Mouse (Mus musculus) intestine, postnatal 0 days (tissue): Measurements from ENCODE around the gene Nt5c. TPM values are rescaled to one million over a fixed set of nuclear protein-coding genes. Genes with fewer than 3 reads are reported as not detected.

Source experiments
- ATAC-seq: fragments of 200-750 bp; cut with Nextera tagmentation; 2 replicates; pipeline ENCODE4 v1.8.0; 2017; ENCODE audit warnings: mild to moderate bottlenecking, moderate TSS enrichment, moderate library complexity
- H3K27ac ChIP-seq: fragments of 300-500 bp; sonication (generic); 2 replicates; pipeline ENCODE4 v1.5.1; 2014; ENCODE audit warnings: mild to moderate bottlenecking, low read depth, low read length, moderate library complexity
- H3K27me3 ChIP-seq: fragments of 300-500 bp; sonication (generic); replicated peaks from 2 replicates; pipeline ENCODE4 v1.6.1; 2014; ENCODE audit warnings: low read length, mixed read lengths; ENCODE audit not compliant: control insufficient read depth, insufficient read depth
- H3K36me3 ChIP-seq: fragments of 300-500 bp; sonication (generic); 2 replicates; pipeline ENCODE4 v1.6.1; 2014; ENCODE audit warnings: mild to moderate bottlenecking, moderate library complexity; ENCODE audit not compliant: control insufficient read depth, insufficient read depth
- H3K4me1 ChIP-seq: fragments of 300-500 bp; sonication (generic); replicated peaks from 2 replicates; pipeline ENCODE4 v1.6.1; 2014; ENCODE audit warnings: antibody characterized with exemption, low read length, mixed read lengths; ENCODE audit not compliant: control insufficient read depth, insufficient read depth
- H3K4me2 ChIP-seq: fragments of 300-500 bp; sonication (generic); replicated peaks from 2 replicates; pipeline ENCODE4 v1.6.1; 2014; ENCODE audit warnings: low read depth, mild to moderate bottlenecking, moderate library complexity
- H3K4me3 ChIP-seq: fragments of 300-500 bp; sonication (generic); 2 replicates; pipeline ENCODE4 v1.5.1; 2014; ENCODE audit warnings: low read depth, low read length
- H3K9ac ChIP-seq: fragments of 300-500 bp; sonication (generic); 2 replicates; pipeline ENCODE4 v1.6.1; 2014; ENCODE audit warnings: mild to moderate bottlenecking, low read depth, low read length
- H3K9me3 ChIP-seq: fragments of 300-500 bp; sonication (generic); 2 replicates; pipeline ENCODE4 v1.6.1; 2016; ENCODE audit warnings: mixed run types; ENCODE audit not compliant: control insufficient read depth
- CTCF ChIP-seq: sonication (generic); IDR thresholded peaks from 2 replicates; pipeline ENCODE4 v1.5.1; 2016; ENCODE audit warnings: low read depth, mild to moderate bottlenecking, control low read depth, antibody characterized with exemption, moderate library complexity
- WGBS: fragments of 180-500 bp; shearing (Covaris S2); extraction: QIAGEN DNeasy Blood & Tissue Kit; methylation state at CpG from one replicate; pipeline ENCODE4 v1.1.7; 2014; 5-methylcytosine and 5-hydroxymethylcytosine counted together
- polyA plus RNA-seq: library from polyadenylated mRNA; unstranded; fragments of >200 nt; fragmentation: Nextera tagmentation; extraction: Ambion mirVana; gene quantifications from 2 replicates; pipeline ENCODE4 v1.2.1, GENCODE M21; 2015

Gene Nt5c
- polyA plus RNA-seq, 1 experiment from 2014 or later: 189 TPM

DNA sequence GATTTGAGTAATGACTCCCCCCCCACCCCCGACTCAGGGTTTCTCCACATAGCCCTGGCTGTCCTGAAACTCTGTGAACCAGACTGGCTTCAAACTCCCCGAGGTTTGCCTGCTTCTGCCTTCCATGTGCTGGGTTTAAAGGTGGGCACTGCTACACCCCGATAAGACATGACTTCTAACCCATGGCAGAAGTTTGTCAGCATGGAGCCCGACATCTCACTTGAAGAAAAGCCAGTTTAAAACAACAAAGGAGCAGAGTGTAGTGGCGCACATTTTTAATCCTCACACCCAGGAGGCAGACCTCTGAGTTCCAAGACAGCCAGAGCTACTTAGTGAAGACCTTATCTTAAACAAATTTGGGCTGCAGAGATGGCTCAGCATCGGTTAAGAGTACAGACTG, 725 bp upstream of the Nt5c start:
- ATAC-seq: no peak
- TF ChIP-seq CTCF: no peak
- Histone ChIP-seq H3K27me3 (no peaks in the 10 kb centered on the region), H3K4me1 (no peaks in the 10 kb centered on the region; the same call in 1 of the 2 replicates), H3K27ac (no peak overlapping the region), H3K9ac (peak overlapping the region; percentile 74; the same call in 1 of the 2 replicates), H3K4me2 (peak overlapping the region; percentile 83), H3K36me3 (peaks cover 22% of the 10 kb centered on the region; the same call in 1 of the 2 replicates), H3K4me3 (peak overlapping the region; percentile 67), H3K9me3 (no peaks in the 10 kb centered on the region)
- 31% methylated on average over 6 of the region's 6 CpGs for WGBS

DNA sequence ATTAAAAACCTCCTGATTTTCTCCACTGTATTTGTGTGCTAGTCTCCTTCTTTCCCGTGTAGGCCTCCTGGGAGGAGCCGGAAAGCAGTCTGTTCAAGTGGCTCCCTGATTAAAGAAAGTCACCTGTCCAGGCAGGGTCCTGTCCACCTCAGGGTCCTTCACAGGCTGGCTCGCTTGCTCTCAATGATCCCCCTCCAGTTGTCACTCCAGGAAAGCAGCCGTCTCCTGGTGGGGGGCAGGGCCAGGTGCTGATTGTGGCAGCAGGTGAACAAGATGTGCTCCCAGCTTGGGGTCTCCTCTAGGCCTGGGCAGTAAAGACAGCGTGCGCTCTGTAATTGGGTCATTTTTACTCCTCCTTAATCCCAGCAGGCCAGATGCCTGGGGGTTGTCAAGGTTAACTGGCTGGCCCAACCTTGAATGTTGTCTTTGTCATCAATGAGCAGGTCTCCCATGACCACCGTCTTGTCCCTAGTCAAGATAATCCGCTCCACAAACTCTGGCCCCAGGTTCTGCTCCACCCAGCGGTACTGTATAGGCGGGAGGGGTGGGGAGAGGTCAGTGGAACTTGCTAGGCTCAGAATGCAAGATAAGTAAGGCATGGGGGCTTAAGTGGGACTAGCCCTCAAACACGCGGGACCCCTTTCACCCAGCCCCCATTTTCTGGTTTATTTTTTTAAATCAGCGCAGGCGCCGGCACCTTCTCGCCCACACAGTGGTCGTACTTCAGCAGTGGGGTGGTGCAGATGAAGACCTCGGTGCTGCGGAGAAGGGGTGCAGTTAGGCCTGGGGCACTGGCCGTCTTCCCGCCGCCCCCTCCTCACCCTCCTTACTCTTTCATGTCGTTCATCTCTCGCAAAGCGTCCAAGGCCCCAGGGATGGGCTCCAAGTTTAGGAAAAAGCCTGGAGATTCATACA, 964 bp downstream of the Nt5c start:
- ATAC-seq: peak; percentile 9; the same call in 1 of the 2 replicates
- H3K36me3 ChIP-seq: peaks cover 19% of the 10 kb centered on the region; the same call in 1 of the 2 replicates
- H3K27me3 ChIP-seq: no peaks in the 10 kb centered on the region
- H3K4me2 ChIP-seq: peak overlapping the region; percentile 83
- no peak for TF ChIP-seq CTCF
- 0 out of 2 replicates have a peak overlapping the region, but pooled peaks have one; percentile 82 for H3K27ac ChIP-seq
- 18% methylated on average over 25 of the region's 25 CpGs for WGBS
- H3K4me3 ChIP-seq: peak overlapping the region; percentile 67
- H3K4me1 ChIP-seq: no peaks in the 10 kb centered on the region; the same call in 1 of the 2 replicates
- H3K9ac ChIP-seq: peak overlapping the region; percentile 74
- H3K9me3 ChIP-seq: no peaks in the 10 kb centered on the region

DNA sequence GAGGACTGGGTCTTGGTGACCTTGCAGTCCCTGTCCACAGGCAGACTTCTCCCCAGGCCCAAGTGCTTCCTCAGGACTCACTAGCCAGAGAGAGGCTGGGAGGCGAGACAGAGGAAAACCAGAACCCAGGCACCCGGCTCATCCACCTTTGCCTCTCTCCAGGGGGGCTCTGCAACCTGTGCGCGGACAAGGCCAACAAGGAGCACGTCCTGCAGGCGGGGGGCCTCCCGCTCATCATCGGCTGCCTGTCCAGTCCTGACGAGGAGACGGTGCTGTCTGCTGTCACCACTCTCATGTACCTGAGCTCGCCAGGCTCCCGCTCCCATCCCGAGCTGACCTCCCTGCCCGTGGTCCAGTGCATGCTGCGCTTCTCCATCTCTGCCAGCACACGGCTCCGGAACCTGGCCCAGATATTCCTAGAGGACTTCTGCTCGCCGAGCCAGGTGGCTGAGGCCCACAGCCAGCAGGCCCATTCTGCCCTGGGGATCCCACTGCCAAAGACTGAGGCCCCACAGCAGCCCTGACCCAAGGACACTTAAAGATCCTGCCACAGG, 3.0 kb downstream of the Nt5c start:
- Histone ChIP-seq H3K4me1 (no peaks in the 10 kb centered on the region; the same call in 1 of the 2 replicates), H3K4me2 (no peak overlapping the region), H3K36me3 (peaks cover 23% of the 10 kb centered on the region; the same call in 1 of the 2 replicates), H3K27me3 (no peaks in the 10 kb centered on the region), H3K9ac (no peak overlapping the region), H3K9me3 (no peaks in the 10 kb centered on the region), H3K27ac (no peak overlapping the region), H3K4me3 (no peak overlapping the region)
- TF ChIP-seq CTCF: no peak
- WGBS: 86% methylated on average over 19 of the region's 19 CpGs
- no peak for ATAC-seq

DNA sequence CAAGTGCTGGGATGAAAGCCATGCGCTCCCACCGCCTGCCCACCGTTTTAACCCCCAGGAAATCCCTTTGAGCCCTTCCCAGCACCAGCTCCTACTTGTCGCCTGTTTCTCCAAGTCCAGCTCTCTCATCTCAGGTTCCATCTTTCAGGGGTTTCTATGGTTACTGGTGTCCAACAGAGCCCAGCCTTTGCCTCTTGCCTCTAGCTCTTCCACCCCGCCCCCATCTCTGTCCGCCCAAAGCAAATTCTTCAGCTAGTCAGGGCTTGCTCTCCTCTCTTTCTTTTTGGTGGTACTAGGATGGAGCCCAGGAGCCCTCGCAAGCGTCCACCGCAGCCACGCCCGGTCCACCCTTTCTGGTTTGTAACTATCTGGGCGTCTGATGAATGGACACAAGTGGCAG, 6.5 kb downstream of the Nt5c start:
- H3K4me1 ChIP-seq: no peaks in the 10 kb centered on the region
- ATAC-seq: no peak
- no peak overlapping the region for H3K27ac ChIP-seq
- no peak overlapping the region for H3K4me3 ChIP-seq
- TF ChIP-seq CTCF: no peak
- no peaks in the 10 kb centered on the region for H3K27me3 ChIP-seq
- WGBS: 82% methylated on average over 12 of the region's 12 CpGs
- H3K9me3 ChIP-seq: no peaks in the 10 kb centered on the region
- H3K4me2 ChIP-seq: no peak overlapping the region
- peaks cover 26% of the 10 kb centered on the region; the same call in 1 of the 2 replicates for H3K36me3 ChIP-seq
- no peak overlapping the region for H3K9ac ChIP-seq

DNA sequence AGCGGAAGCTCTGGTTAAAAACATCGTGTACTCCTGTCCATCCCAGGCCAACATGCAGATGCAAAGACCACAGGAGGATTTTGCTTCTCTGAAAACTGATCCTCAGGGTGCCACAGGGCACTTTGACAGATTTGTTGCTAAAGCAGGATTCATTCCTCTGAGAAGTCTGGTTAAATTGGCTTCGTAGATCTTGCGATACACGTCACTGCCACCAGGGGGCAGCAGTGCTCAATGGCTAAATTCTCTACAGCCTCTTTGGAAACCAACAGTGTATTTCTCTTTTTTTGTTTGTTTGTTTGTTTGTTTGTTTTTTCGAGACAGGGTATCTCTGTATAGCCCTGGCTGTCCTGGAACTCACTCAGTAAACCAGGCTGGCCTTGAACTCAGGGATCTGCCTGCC, 7.9 kb downstream of the Nt5c start:
- WGBS: 19% methylated on average over 6 of the region's 6 CpGs
- no peaks in the 10 kb centered on the region for H3K27me3 ChIP-seq
- peaks cover 20% of the 10 kb centered on the region; the same call in 1 of the 2 replicates for H3K36me3 ChIP-seq
- H3K27ac ChIP-seq: no peak overlapping the region
- peak; percentile 95 for TF ChIP-seq CTCF
- H3K9me3 ChIP-seq: no peaks in the 10 kb centered on the region
- no peak overlapping the region for H3K9ac ChIP-seq
- no peak overlapping the region for H3K4me3 ChIP-seq
- no peak for ATAC-seq
- no peak overlapping the region for H3K4me2 ChIP-seq
- H3K4me1 ChIP-seq: no peaks in the 10 kb centered on the region

DNA sequence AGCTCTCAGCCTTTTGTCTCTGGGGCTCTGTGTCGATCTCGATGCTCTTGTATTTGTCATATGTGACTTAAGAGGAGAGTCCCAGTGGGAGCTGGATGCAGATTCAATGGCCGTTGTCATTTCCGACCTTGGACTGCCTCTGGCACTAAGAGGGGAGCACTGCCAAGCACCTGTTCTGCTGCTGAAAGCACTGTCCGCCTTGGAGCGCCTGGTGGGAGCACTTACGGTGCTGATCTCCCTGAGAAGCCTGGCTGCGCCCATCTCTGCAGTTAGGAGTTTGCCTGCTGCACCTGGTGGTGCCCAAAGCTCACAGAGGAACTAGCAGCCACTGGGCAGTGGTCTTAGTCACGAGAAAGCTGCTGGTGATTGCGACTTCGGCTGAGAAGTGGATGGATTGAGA, 8.4 kb downstream of the Nt5c start:
- no peak for TF ChIP-seq CTCF
- WGBS: 76% methylated on average over 11 of the region's 11 CpGs
- Histone ChIP-seq H3K27ac (no peak overlapping the region), H3K9ac (no peak overlapping the region), H3K4me2 (no peak overlapping the region), H3K36me3 (peaks cover 16% of the 10 kb centered on the region; the same call in 1 of the 2 replicates), H3K9me3 (no peaks in the 10 kb centered on the region), H3K4me3 (no peak overlapping the region), H3K27me3 (no peaks in the 10 kb centered on the region), H3K4me1 (no peaks in the 10 kb centered on the region)
- ATAC-seq: no peak
